Mouse (Mus musculus) pancreas, adult 10 weeks (tissue): ENCODE measurements around the gene Vmn1r226. TPM values are rescaled to one million over a fixed set of nuclear protein-coding genes. Genes with fewer than 3 reads are reported as not detected.

Source experiments
- polyA plus RNA-seq: library from polyadenylated mRNA; stranded (reverse); fragments of 350-450 nt; fragmentation: Illumina TruSeq; extraction: RNeasy Lipid Tissue Mini Kit (QIAGEN cat#74804); gene quantifications from one replicate; pipeline ENCODE4 v1.2.3, GENCODE M21; 2015; ENCODE audit warnings: low read depth, low replicate concordance; ENCODE audit not compliant: insufficient read depth

The Vmn1r226 gene
- polyA plus RNA-seq, result not detected

GRCm38 (mm10) chr17:20682543-20682942 lies at the start of gene Vmn1r226:
TSS of gene Vmn1r226 (plus strand) at chr17:20682843.

GRCm38 (mm10) chr17:20729543-20729942 lies 46.9 kb downstream of the Vmn1r226 start, which contains the start of gene Vmn1r227:
TSS of gene Vmn1r227 (plus strand) at chr17:20729843.

Other genes with a start within 250 kb of the Vmn1r226 start
- gene Vmn2r108, start 201.5 kb upstream of the Vmn1r226 start, polyA plus RNA-seq, result not detected
- gene Vmn1r225, start 184.7 kb upstream of the Vmn1r226 start, polyA plus RNA-seq, result not detected
- gene Vmn2r109, start 118.1 kb upstream of the Vmn1r226 start, polyA plus RNA-seq, result not detected
- not detected for gene Vmn2r110, start 86.4 kb upstream of the Vmn1r226 start, polyA plus RNA-seq
- not detected for gene Fpr-rs3, start 58.0 kb upstream of the Vmn1r226 start, polyA plus RNA-seq
- not detected for gene Vmn1r227, start 47.0 kb downstream of the Vmn1r226 start, polyA plus RNA-seq
- not detected for gene Vmn1r228, start 103.3 kb downstream of the Vmn1r226 start, polyA plus RNA-seq
- not detected for gene Vmn1r229, start 128.7 kb downstream of the Vmn1r226 start, polyA plus RNA-seq
- gene Vmn1r230, start 157.6 kb downstream of the Vmn1r226 start, polyA plus RNA-seq, result not detected
- gene Vmn1r231, start 222.2 kb downstream of the Vmn1r226 start, polyA plus RNA-seq, result not detected
- not detected for gene Vmn1r232, start 236.9 kb downstream of the Vmn1r226 start, polyA plus RNA-seq